Mouse (Mus musculus) forebrain, embryonic 11.5 days (tissue): ENCODE measurements around the gene Mcmbp. TPM values are rescaled to one million over a fixed set of nuclear protein-coding genes. Genes with fewer than 3 reads are reported as not detected.
A peak's percentile ranks its signal among the peaks of the same experiment; 100 is the strongest.

Source experiments
- ATAC-seq: fragments of 200-750 bp; cut with Nextera tagmentation; replicated peaks from 2 replicates; pipeline ENCODE4 v1.8.0; 2017; ENCODE audit warnings: moderate TSS enrichment; ENCODE audit not compliant: low FRiP score
- DNase-seq: peaks from one replicate; pipeline ENCODE4 v3.0.0-alpha.2; 2017; ENCODE audit warnings: low spot score
- H3K27ac ChIP-seq: fragments of 300-500 bp; sonication (generic); 2 replicates; pipeline ENCODE4 v1.5.1; 2014; ENCODE audit warnings: low read depth, low read length
- H3K27me3 ChIP-seq: fragments of 300-500 bp; sonication (generic); 2 replicates; pipeline ENCODE4 v1.6.1; 2014; ENCODE audit warnings: mild to moderate bottlenecking, low read length, mixed read lengths; ENCODE audit not compliant: control insufficient read depth, insufficient read depth
- H3K36me3 ChIP-seq: fragments of 300-500 bp; sonication (generic); 2 replicates; pipeline ENCODE4 v1.6.1; 2014; ENCODE audit warnings: mild to moderate bottlenecking, low read length, moderate library complexity, mixed read lengths; ENCODE audit not compliant: control insufficient read depth, insufficient read depth
- H3K4me1 ChIP-seq: fragments of 300-500 bp; sonication (generic); replicated peaks from 2 replicates; pipeline ENCODE4 v1.6.1; 2014; ENCODE audit warnings: low read length, mixed read lengths; ENCODE audit not compliant: control insufficient read depth, insufficient read depth
- H3K4me2 ChIP-seq: fragments of 300-500 bp; sonication (generic); 2 replicates; pipeline ENCODE4 v1.6.1; 2014; ENCODE audit warnings: low read depth, mild to moderate bottlenecking, low read length, moderate library complexity, mixed read lengths; ENCODE audit not compliant: severe bottlenecking
- H3K4me3 ChIP-seq: fragments of 300-500 bp; sonication (generic); 2 replicates; pipeline ENCODE4 v1.5.1; 2014; ENCODE audit warnings: low read depth, low read length
- H3K9ac ChIP-seq: fragments of 300-500 bp; sonication (generic); 2 replicates; pipeline ENCODE4 v1.6.1; 2014; ENCODE audit warnings: low read length
- H3K9me3 ChIP-seq: fragments of 300-500 bp; sonication (generic); 2 replicates; pipeline ENCODE4 v1.6.1; 2016; ENCODE audit warnings: low read length, mixed read lengths; ENCODE audit not compliant: control insufficient read depth
- WGBS: fragments of 180-500 bp; shearing (Covaris S2); extraction: QIAGEN DNeasy Blood & Tissue Kit; methylation state at CpG from one replicate; pipeline ENCODE4 v1.1.7; 2014; 5-methylcytosine and 5-hydroxymethylcytosine counted together
- polyA plus RNA-seq: library from polyadenylated mRNA; unstranded; fragments of >200 nt; fragmentation: Nextera tagmentation; extraction: Ambion mirVana; gene quantifications from 2 replicates; pipeline ENCODE4 v1.2.1, GENCODE M21; 2014

Mcmbp gene
- polyA plus RNA-seq, 1 experiment from 2014 or later = 90.8 TPM

DNA sequence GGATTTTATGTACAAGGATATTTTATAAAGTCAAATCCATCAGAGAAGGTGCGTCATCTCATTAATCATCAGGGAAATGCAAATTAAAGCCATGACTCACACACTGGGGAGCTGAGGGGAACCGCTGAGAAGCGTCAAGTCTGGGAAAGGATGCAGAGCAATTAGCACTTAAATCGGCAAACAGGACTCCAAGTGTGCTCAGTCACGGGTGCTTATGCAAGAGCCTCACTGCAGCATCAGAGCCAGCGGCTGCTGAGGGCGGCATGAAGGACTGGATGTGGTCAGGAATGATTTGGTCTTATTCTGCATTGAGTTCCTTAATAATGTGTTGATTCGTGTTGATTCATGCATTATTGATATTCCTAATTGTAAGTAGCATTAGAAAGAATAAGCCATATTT is 68.3 kb downstream of the Mcmbp start:
- peak overlapping the region; percentile 39 for H3K4me2 ChIP-seq
- no peak overlapping the region; the same call in 1 of the 2 replicates for H3K9ac ChIP-seq
- peaks cover 15% of the 10 kb centered on the region for H3K4me1 ChIP-seq
- WGBS = 5% methylated on average over 8 of the region's 8 CpGs
- no peaks in the 10 kb centered on the region for H3K27me3 ChIP-seq
- DNase-seq = peak; percentile 68
- peak overlapping the region; percentile 7; the same call in 1 of the 2 replicates for H3K4me3 ChIP-seq
- no peaks in the 10 kb centered on the region for H3K9me3 ChIP-seq
- H3K27ac ChIP-seq = peak overlapping the region; percentile 79
- ATAC-seq = peak; percentile 85
- H3K36me3 ChIP-seq = no peaks in the 10 kb centered on the region; the same call in 1 of the 2 replicates

GRCm38 (mm10) chr7:128668831-128669230 is 71.5 kb downstream of the Mcmbp start:
- Histone ChIP-seq H3K4me1 (peaks cover 15% of the 10 kb centered on the region), H3K27me3 (no peaks in the 10 kb centered on the region), H3K9ac (no peak overlapping the region), H3K9me3 (no peaks in the 10 kb centered on the region), H3K36me3 (no peaks in the 10 kb centered on the region; the same call in 1 of the 2 replicates), H3K4me3 (no peak overlapping the region), H3K27ac (no peak overlapping the region), H3K4me2 (no peak overlapping the region)
- 35% methylated on average over 2 of the region's 2 CpGs for WGBS
- ATAC-seq (no peak), DNase-seq (no peak)

DNA sequence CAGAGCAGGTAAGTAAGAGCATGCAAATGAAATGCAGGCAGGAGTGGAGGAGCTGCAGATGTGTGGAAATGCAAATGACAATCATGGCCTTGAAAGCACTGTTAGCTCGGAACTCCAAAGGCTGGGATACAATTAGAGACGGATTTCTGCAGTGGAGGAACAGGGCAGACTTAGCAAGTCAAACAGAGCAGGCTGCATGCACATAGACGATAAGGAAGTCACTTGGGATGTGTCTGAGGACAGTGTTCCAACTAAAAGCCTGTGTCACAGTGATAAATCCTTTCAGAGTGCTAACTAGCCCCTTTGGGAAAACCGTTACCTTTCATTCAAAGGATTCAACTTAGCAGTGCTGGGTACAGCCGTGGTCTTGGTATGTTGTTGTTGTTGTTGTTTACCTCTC is 72.5 kb downstream of the Mcmbp start:
- ATAC-seq (no peak), DNase-seq (no peak)
- 66% methylated on average over 5 of the region's 5 CpGs for WGBS
- peaks cover 10% of the 10 kb centered on the region for H3K4me1 ChIP-seq
- H3K4me3 ChIP-seq = no peak overlapping the region
- no peaks in the 10 kb centered on the region for H3K9me3 ChIP-seq
- no peak overlapping the region for H3K27ac ChIP-seq
- H3K9ac ChIP-seq = no peak overlapping the region
- H3K4me2 ChIP-seq = no peak overlapping the region
- no peaks in the 10 kb centered on the region; the same call in 1 of the 2 replicates for H3K36me3 ChIP-seq
- H3K27me3 ChIP-seq = no peaks in the 10 kb centered on the region

GRCm38 (mm10) chr7:128664861-128665377 is 75.4 kb downstream of the Mcmbp start:
- H3K4me2 ChIP-seq = no peak overlapping the region
- DNase-seq (no peak), ATAC-seq (no peak)
- H3K27ac ChIP-seq = no peak overlapping the region
- 93% methylated on average over 11 of the region's 11 CpGs for WGBS
- no peaks in the 10 kb centered on the region for H3K9me3 ChIP-seq
- no peaks in the 10 kb centered on the region; the same call in 1 of the 2 replicates for H3K36me3 ChIP-seq
- H3K4me3 ChIP-seq = no peak overlapping the region
- H3K27me3 ChIP-seq = no peaks in the 10 kb centered on the region
- no peak overlapping the region for H3K9ac ChIP-seq
- no peaks in the 10 kb centered on the region for H3K4me1 ChIP-seq

- DNase-seq (no peak), ATAC-seq (no peak)
- H3K4me2 ChIP-seq = no peak overlapping the region
- H3K4me3 ChIP-seq = no peak overlapping the region
- H3K27me3 ChIP-seq = no peaks in the 10 kb centered on the region
- no peak overlapping the region for H3K27ac ChIP-seq
- H3K9me3 ChIP-seq = no peaks in the 10 kb centered on the region
- H3K36me3 ChIP-seq = no peaks in the 10 kb centered on the region
- H3K9ac ChIP-seq = no peak overlapping the region
- no peaks in the 10 kb centered on the region for H3K4me1 ChIP-seq
- WGBS = 87% methylated on average over 8 of the region's 8 CpGs
Observed at GRCm38 (mm10) chr7:128663906-128664305, 76.4 kb downstream of the Mcmbp start.

DNA sequence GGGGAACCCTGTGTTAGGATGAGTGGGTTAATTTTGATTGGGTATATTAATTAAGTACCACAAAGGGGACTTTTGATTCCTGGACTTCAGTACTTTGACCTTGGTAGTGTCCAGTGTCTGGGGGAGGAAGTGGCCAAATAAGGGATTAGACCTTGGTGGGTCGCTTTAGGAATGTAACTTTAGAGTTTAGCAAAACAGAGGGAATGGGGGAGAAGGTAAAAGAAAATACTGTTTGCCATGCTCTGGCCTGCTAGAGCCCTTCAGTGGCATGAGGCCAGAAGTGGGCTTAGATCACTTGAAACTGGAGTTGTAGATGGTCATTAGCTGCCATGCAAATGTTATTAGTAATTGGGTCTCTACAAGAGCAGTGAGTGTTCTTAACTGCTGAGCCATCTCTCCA is 83.3 kb downstream of the Mcmbp start:
- 95% methylated on average over 1 of the region's 1 CpGs for WGBS
- no peak overlapping the region for H3K9ac ChIP-seq
- no peak overlapping the region for H3K4me3 ChIP-seq
- H3K9me3 ChIP-seq = no peaks in the 10 kb centered on the region
- no peak overlapping the region for H3K4me2 ChIP-seq
- H3K36me3 ChIP-seq = no peaks in the 10 kb centered on the region
- ATAC-seq (no peak), DNase-seq (no peak)
- H3K4me1 ChIP-seq = no peaks in the 10 kb centered on the region; the same call in 1 of the 2 replicates
- no peak overlapping the region for H3K27ac ChIP-seq
- no peaks in the 10 kb centered on the region for H3K27me3 ChIP-seq

Other genes with a start within 250 kb of the Mcmbp start
- gene Bag3, start 216.9 kb downstream of the Mcmbp start, polyA plus RNA-seq = 5.2 and 5.7 TPM in 2 replicates
- 97.4 and 98.4 TPM in 2 replicates for gene Inpp5f, start 129.2 kb downstream of the Mcmbp start, polyA plus RNA-seq
- gene Sec23ip, start 4.4 kb upstream of the Mcmbp start, polyA plus RNA-seq = 44.5 and 45.3 TPM in 2 replicates